Mouse (Mus musculus) bone marrow, adult 2 months (tissue): Measurements from ENCODE around the gene Enkd1. TPM values are rescaled to one million over a fixed set of nuclear protein-coding genes. Genes with fewer than 3 reads are reported as not detected.

ENCODE experiments used
- H3K27ac ChIP-seq: fragments of 200-500 bp; 2 replicates; pipeline ENCODE4 v1.5.1; 2012; ENCODE audit warnings: low read depth, mild to moderate bottlenecking, control low read depth, inconsistent platforms, low read length; ENCODE audit not compliant: control insufficient read depth, poor library complexity, insufficient read depth
- H3K4me1 ChIP-seq: fragments of 200-500 bp; 2 replicates; pipeline ENCODE4 v1.6.1; 2011; ENCODE audit warnings: low read length; ENCODE audit not compliant: control insufficient read depth, insufficient read depth
- H3K4me3 ChIP-seq: fragments of 200-500 bp; replicated peaks from 2 replicates; pipeline ENCODE3; 2011; ENCODE audit warnings: mild to moderate bottlenecking, low read depth, low read length, control low read depth; ENCODE audit not compliant: control insufficient read depth
- CTCF ChIP-seq: fragments of 200-500 bp; IDR thresholded peaks from 2 replicates; pipeline ENCODE4 v1.5.1; 2011; ENCODE audit warnings: low read length, control low read depth; ENCODE audit not compliant: control insufficient read depth, insufficient read depth
- POLR2A ChIP-seq: fragments of 200-500 bp; IDR thresholded peaks from 2 replicates; pipeline ENCODE4 v1.6.1; 2011; ENCODE audit warnings: low read depth, mild to moderate bottlenecking, control low read depth, low read length, borderline replicate concordance; ENCODE audit not compliant: control insufficient read depth
- WGBS: fragments of 180-500 bp; shearing (Covaris S2); methylation state at CpG from one replicate; pipeline ENCODE4 v1.1.7; 2018; 5-methylcytosine and 5-hydroxymethylcytosine counted together
- polyA plus RNA-seq: library from polyadenylated mRNA; stranded (reverse); fragments of >200 nt; gene quantifications from 2 replicates; pipeline ENCODE4 v1.2.4, GENCODE M21; 2011; ENCODE audit warnings: low replicate concordance; ENCODE audit not compliant: missing spikeins, insufficient read depth, insufficient read length

The Enkd1 gene
- polyA plus RNA-seq, 1 experiment, result 18.9 TPM

GRCm38 (mm10) chr8:105725726-105726125 is 17.7 kb upstream of the Enkd1 start:
- Histone ChIP-seq H3K27ac (no peak overlapping the region), H3K4me3 (no peak overlapping the region), H3K4me1 (peaks cover 6% of the 10 kb centered on the region)
- TF ChIP-seq POLR2A (no peak), CTCF (no peak)
- 73% methylated on average over 5 of the region's 5 CpGs for WGBS

GRCm38 (mm10) chr8:105722861-105723260 is 14.9 kb upstream of the Enkd1 start:
- 86% methylated on average over 9 of the region's 9 CpGs for whole genome bisulfite sequencing
- H3K4me3 ChIP-seq, result no peak overlapping the region

GRCm38 (mm10) chr8:105719637-105720036 is 11.6 kb upstream of the Enkd1 start:
- H3K4me3 ChIP-seq, result no peak overlapping the region
- WGBS, result 83% methylated on average over 4 of the region's 4 CpGs
- TF ChIP-seq CTCF (no peak), POLR2A (no peak)
- no peaks in the 10 kb centered on the region for H3K4me1 ChIP-seq
- H3K27ac ChIP-seq, result no peak overlapping the region

More at GRCm38 (mm10) chr8:105722861-105723260, 14.9 kb upstream of the Enkd1 start:
- H3K4me1 ChIP-seq, result peaks cover 6% of the 10 kb centered on the region
- no peak overlapping the region for H3K27ac ChIP-seq
- no peak for TF ChIP-seq POLR2A
- TF ChIP-seq CTCF, result no peak

GRCm38 (mm10) chr8:105716302-105716945 is 8.4 kb upstream of the Enkd1 start:
- TF ChIP-seq CTCF, result no peak
- no peak for TF ChIP-seq POLR2A
- 93% methylated on average over 15 of the region's 15 CpGs for WGBS
- no peaks in the 10 kb centered on the region; the same call in 1 of the 2 replicates for H3K4me1 ChIP-seq
- no peak overlapping the region for H3K4me3 ChIP-seq
- H3K27ac ChIP-seq, result no peak overlapping the region

- no peaks in the 10 kb centered on the region; the same call in 1 of the 2 replicates for H3K4me1 ChIP-seq
- no peak for TF ChIP-seq CTCF
- no peak for TF ChIP-seq POLR2A
- 12% methylated on average over 6 of the region's 6 CpGs for WGBS
- peak overlapping the region; percentile 32 for H3K27ac ChIP-seq
- no peak overlapping the region for H3K4me3 ChIP-seq
Observed at GRCm38 (mm10) chr8:105715042-105715441, 7.0 kb upstream of the Enkd1 start.

GRCm38 (mm10) chr8:105714139-105714538 is 6.1 kb upstream of the Enkd1 start:
- Histone ChIP-seq H3K4me3 (no peak overlapping the region), H3K4me1 (no peaks in the 10 kb centered on the region; the same call in 1 of the 2 replicates), H3K27ac (no peak overlapping the region)
- peak; percentile 92 for TF ChIP-seq CTCF
- no peak for TF ChIP-seq POLR2A
- 2% methylated on average over 3 of the region's 3 CpGs for WGBS

- 72% methylated on average over 3 of the region's 3 CpGs for WGBS
- TF ChIP-seq CTCF, result no peak
- no peak for TF ChIP-seq POLR2A
- H3K27ac ChIP-seq, result no peak overlapping the region
- H3K4me3 ChIP-seq, result no peak overlapping the region
- H3K4me1 ChIP-seq, result peaks cover 3% of the 10 kb centered on the region; the same call in 1 of the 2 replicates
Observed at GRCm38 (mm10) chr8:105712286-105712685, 4.3 kb upstream of the Enkd1 start.

GRCm38 (mm10) chr8:105709317-105709716 is 1.3 kb upstream of the Enkd1 start:
- WGBS, result 85% methylated on average over 13 of the region's 14 CpGs
- H3K4me3 ChIP-seq, result no peak overlapping the region
- H3K27ac ChIP-seq, result no peak overlapping the region
- peaks cover 5% of the 10 kb centered on the region; the same call in 1 of the 2 replicates for H3K4me1 ChIP-seq
- no peak for TF ChIP-seq CTCF
- no peak for TF ChIP-seq POLR2A
